Mouse (Mus musculus): Measurements from ENCODE around the gene Gm20388.
A peak's percentile ranks its signal among the peaks of the same experiment; 100 is the strongest.
"Not testable (repeated sequence)": the region's sequence is repeated elsewhere in the genome, so short reads cannot be mapped to it uniquely, and the experiment has no call there.

Gm20388 gene

GRCm38 (mm10) chr8:122551265-122552051 is 2640.8 kb downstream of the Gm20388 start, which contains the start of gene Piezo1:
Gene Piezo1, minus strand, starts transcription at chr8:122551329.
- peak; percentile 88 to 95 for DNase-seq

GRCm38 (mm10) chr8:122554786-122555185 is 2644.1 kb downstream of the Gm20388 start:
- no peak for DNase-seq

GRCm38 (mm10) chr8:122556030-122557009 is 2645.7 kb downstream of the Gm20388 start:
- DNase-seq, result peak in 1 of 2 experiments; percentile 54

- DNase-seq, result no peak
Observed at GRCm38 (mm10) chr8:122557248-122558038, 2646.8 kb downstream of the Gm20388 start.

GRCm38 (mm10) chr8:122558671-122559349 is 2648.2 kb downstream of the Gm20388 start:
- DNase-seq, result peak in 1 of 2 experiments; percentile 48

GRCm38 (mm10) chr8:122561199-122561598 is 2650.6 kb downstream of the Gm20388 start:
- DNase-seq, result no peak

- no peak for DNase-seq
Observed at GRCm38 (mm10) chr8:122564363-122565352, 2654.0 kb downstream of the Gm20388 start.

- no peak for DNase-seq
Observed at GRCm38 (mm10) chr8:122566766-122567165, 2656.1 kb downstream of the Gm20388 start.

- DNase-seq, result peak; percentile 91 to 95
Observed at GRCm38 (mm10) chr8:122567361-122568108, 2656.9 kb downstream of the Gm20388 start, which contains the start of gene Cdt1. Gene Cdt1, plus strand, starts transcription at chr8:122568015.

GRCm38 (mm10) chr8:122568109-122568504 is 2657.5 kb downstream of the Gm20388 start:
- no peak for DNase-seq

- DNase-seq, result no peak
Observed at GRCm38 (mm10) chr8:122568881-122569309, 2658.3 kb downstream of the Gm20388 start.

GRCm38 (mm10) chr8:122569329-122569728 is 2658.7 kb downstream of the Gm20388 start:
- DNase-seq, result no peak

GRCm38 (mm10) chr8:122569996-122570395 is 2659.4 kb downstream of the Gm20388 start:
- DNase-seq, result no peak

GRCm38 (mm10) chr8:122571153-122571552 is 2660.5 kb downstream of the Gm20388 start:
- DNase-seq, result no peak

GRCm38 (mm10) chr8:122571750-122572267 is 2661.2 kb downstream of the Gm20388 start:
- DNase-seq, result no peak

- peak; percentile 60 to 72 for DNase-seq
Observed at GRCm38 (mm10) chr8:122572751-122573150, 2662.1 kb downstream of the Gm20388 start.

- DNase-seq, result not testable (repeated sequence)
Observed at GRCm38 (mm10) chr8:122573176-122573575, 2662.5 kb downstream of the Gm20388 start.

- no peak for DNase-seq
Observed at GRCm38 (mm10) chr8:122573577-122573976, 2662.9 kb downstream of the Gm20388 start.

GRCm38 (mm10) chr8:122574264-122574663 is 2663.6 kb downstream of the Gm20388 start:
- DNase-seq, result no peak

Measured in kidney, adult 8-10 months (tissue).